Mouse (Mus musculus): ENCODE data around the gene Olfr458. TPM values are rescaled to one million over a fixed set of nuclear protein-coding genes. Genes with fewer than 3 reads are reported as not detected.

Olfr458 gene
- polyA plus RNA-seq (2014; fragmentation: Illumina TruSeq; extraction: RNeasy Lipid Tissue Mini Kit (QIAGEN cat#74804); ENCODE audit: low read depth, low replicate concordance): not detected

GRCm38 (mm10) chr6:42465096-42465495 is at the start of gene Olfr458:
Olfr458 (minus strand) TSS chr6:42465196.

GRCm38 (mm10) chr6:42487114-42487513 is 22.1 kb upstream of the Olfr458 start, which contains the start of gene Olfr456:
Olfr456 (minus strand) TSS chr6:42487214.

GRCm38 (mm10) chr6:42476235-42476634 is 11.2 kb upstream of the Olfr458 start, which contains the start of gene Olfr457:
Olfr457 (minus strand) TSS chr6:42476335.

GRCm38 (mm10) chr6:42434446-42434845 is 30.6 kb downstream of the Olfr458 start, which contains the start of gene Tas2r126:
Tas2r126 (plus strand) TSS chr6:42434535.

Other genes with a start within 250 kb of the Olfr458 start
- not detected for gene Tas2r144, start 249.9 kb downstream of the Olfr458 start, polyA plus RNA-seq (2014; fragmentation: Illumina TruSeq; extraction: RNeasy Lipid Tissue Mini Kit (QIAGEN cat#74804); ENCODE audit: low read depth, low replicate concordance)
- gene Gstk1, start 219.3 kb downstream of the Olfr458 start, polyA plus RNA-seq (2014; fragmentation: Illumina TruSeq; extraction: RNeasy Lipid Tissue Mini Kit (QIAGEN cat#74804); ENCODE audit: low read depth, low replicate concordance): 27.1 TPM
- gene Tmem139, start 203.2 kb downstream of the Olfr458 start, polyA plus RNA-seq (2014; fragmentation: Illumina TruSeq; extraction: RNeasy Lipid Tissue Mini Kit (QIAGEN cat#74804); ENCODE audit: low read depth, low replicate concordance): 33.1 TPM
- 92.5 TPM for gene Casp2, start 200.2 kb downstream of the Olfr458 start, polyA plus RNA-seq (2014; fragmentation: Illumina TruSeq; extraction: RNeasy Lipid Tissue Mini Kit (QIAGEN cat#74804); ENCODE audit: low read depth, low replicate concordance)
- 0.47 TPM for gene Clcn1, start 178.5 kb downstream of the Olfr458 start, polyA plus RNA-seq (2014; fragmentation: Illumina TruSeq; extraction: RNeasy Lipid Tissue Mini Kit (QIAGEN cat#74804); ENCODE audit: low read depth, low replicate concordance)
- gene Fam131b, start 140.6 kb downstream of the Olfr458 start, polyA plus RNA-seq (2014; fragmentation: Illumina TruSeq; extraction: RNeasy Lipid Tissue Mini Kit (QIAGEN cat#74804); ENCODE audit: low read depth, low replicate concordance): 0.32 TPM
- gene Zyx, start 115.6 kb downstream of the Olfr458 start, polyA plus RNA-seq (2014; fragmentation: Illumina TruSeq; extraction: RNeasy Lipid Tissue Mini Kit (QIAGEN cat#74804); ENCODE audit: low read depth, low replicate concordance): 1.6 TPM
- 2.3 TPM for gene Epha1, start 91.9 kb downstream of the Olfr458 start, polyA plus RNA-seq (2014; fragmentation: Illumina TruSeq; extraction: RNeasy Lipid Tissue Mini Kit (QIAGEN cat#74804); ENCODE audit: low read depth, low replicate concordance)
- not detected for gene Tas2r143, start 65.0 kb downstream of the Olfr458 start, polyA plus RNA-seq (2014; fragmentation: Illumina TruSeq; extraction: RNeasy Lipid Tissue Mini Kit (QIAGEN cat#74804); ENCODE audit: low read depth, low replicate concordance)
- gene Tas2r135, start 59.8 kb downstream of the Olfr458 start, polyA plus RNA-seq (2014; fragmentation: Illumina TruSeq; extraction: RNeasy Lipid Tissue Mini Kit (QIAGEN cat#74804); ENCODE audit: low read depth, low replicate concordance): not detected
- gene Tas2r126, start 30.7 kb downstream of the Olfr458 start, polyA plus RNA-seq (2014; fragmentation: Illumina TruSeq; extraction: RNeasy Lipid Tissue Mini Kit (QIAGEN cat#74804); ENCODE audit: low read depth, low replicate concordance): not detected
- gene Olfr457, start 11.1 kb upstream of the Olfr458 start, polyA plus RNA-seq (2014; fragmentation: Illumina TruSeq; extraction: RNeasy Lipid Tissue Mini Kit (QIAGEN cat#74804); ENCODE audit: low read depth, low replicate concordance): not detected
- not detected for gene Olfr456, start 22.0 kb upstream of the Olfr458 start, polyA plus RNA-seq (2014; fragmentation: Illumina TruSeq; extraction: RNeasy Lipid Tissue Mini Kit (QIAGEN cat#74804); ENCODE audit: low read depth, low replicate concordance)
- gene Olfr455, start 82.4 kb upstream of the Olfr458 start, polyA plus RNA-seq (2014; fragmentation: Illumina TruSeq; extraction: RNeasy Lipid Tissue Mini Kit (QIAGEN cat#74804); ENCODE audit: low read depth, low replicate concordance): not detected
- gene Tcaf3, start 132.5 kb upstream of the Olfr458 start, polyA plus RNA-seq (2014; fragmentation: Illumina TruSeq; extraction: RNeasy Lipid Tissue Mini Kit (QIAGEN cat#74804); ENCODE audit: low read depth, low replicate concordance): not detected
- 19.7 TPM for gene Tcaf2, start 180.1 kb upstream of the Olfr458 start, polyA plus RNA-seq (2014; fragmentation: Illumina TruSeq; extraction: RNeasy Lipid Tissue Mini Kit (QIAGEN cat#74804); ENCODE audit: low read depth, low replicate concordance)
- 31.9 TPM for gene Tcaf1, start 244.9 kb upstream of the Olfr458 start, polyA plus RNA-seq (2014; fragmentation: Illumina TruSeq; extraction: RNeasy Lipid Tissue Mini Kit (QIAGEN cat#74804); ENCODE audit: low read depth, low replicate concordance)